Mouse (Mus musculus) liver, embryonic 16.5 days (tissue): ENCODE results near the gene Whrn. TPM values are rescaled to one million over a fixed set of nuclear protein-coding genes. Genes with fewer than 3 reads are reported as not detected.

Source experiments
- ATAC-seq: fragments of 200-750 bp; cut with Nextera tagmentation; 2 replicates; pipeline ENCODE4 v1.8.0; 2017; ENCODE audit warnings: low read depth, mild to moderate bottlenecking, moderate number of reproducible peaks, moderate library complexity
- H3K27ac ChIP-seq: fragments of 300-500 bp; sonication (generic); 2 replicates; pipeline ENCODE4 v1.5.1; 2014; ENCODE audit warnings: mild to moderate bottlenecking, low read length
- H3K27me3 ChIP-seq: fragments of 300-500 bp; sonication (generic); 2 replicates; pipeline ENCODE4 v1.6.1; 2014; ENCODE audit warnings: low read depth, low read length, mixed read lengths; ENCODE audit not compliant: control insufficient read depth, insufficient read depth
- H3K36me3 ChIP-seq: fragments of 300-500 bp; sonication (generic); 2 replicates; pipeline ENCODE4 v1.6.1; 2014; ENCODE audit warnings: mild to moderate bottlenecking; ENCODE audit not compliant: control insufficient read depth, insufficient read depth
- H3K4me1 ChIP-seq: fragments of 300-500 bp; sonication (generic); 2 replicates; pipeline ENCODE4 v1.6.1; 2014; ENCODE audit warnings: low read depth, low read length, mixed read lengths; ENCODE audit not compliant: control insufficient read depth
- H3K4me2 ChIP-seq: fragments of 300-500 bp; sonication (generic); 2 replicates; pipeline ENCODE4 v1.6.1; 2014; ENCODE audit warnings: low read depth, low read length, mixed read lengths
- H3K4me3 ChIP-seq: fragments of 300-500 bp; sonication (generic); 2 replicates; pipeline ENCODE4 v1.5.1; 2014; ENCODE audit warnings: low read depth, mild to moderate bottlenecking, low read length
- H3K9ac ChIP-seq: fragments of 300-500 bp; sonication (generic); 2 replicates; pipeline ENCODE4 v1.6.1; 2014; ENCODE audit warnings: low read depth, low read length
- H3K9me3 ChIP-seq: fragments of 300-500 bp; sonication (generic); replicated peaks from 2 replicates; pipeline ENCODE4 v1.6.1; 2016; ENCODE audit warnings: low read length; ENCODE audit not compliant: control insufficient read depth
- WGBS: fragments of 180-500 bp; shearing (Covaris S2); extraction: QIAGEN DNeasy Blood & Tissue Kit; methylation state at CpG from one replicate; pipeline ENCODE4 v1.1.7; 2014; ENCODE audit not compliant: insufficient replicate concordance; 5-methylcytosine and 5-hydroxymethylcytosine counted together
- polyA plus RNA-seq: library from polyadenylated mRNA; unstranded; fragments of >200 nt; fragmentation: Nextera tagmentation; extraction: Ambion mirVana; gene quantifications from 2 replicates; pipeline ENCODE4 v1.2.1, GENCODE M21; 2015

Gene Whrn
- polyA plus RNA-seq, 1 experiment from 2014 or later = 0.19 TPM

GRCm38 (mm10) chr4:63525514-63525913 is 29.7 kb upstream of the Whrn start:
- Histone ChIP-seq H3K27ac (no peak overlapping the region), H3K9ac (no peak overlapping the region), H3K4me2 (no peak overlapping the region), H3K4me1 (no peaks in the 10 kb centered on the region), H3K9me3 (no peaks in the 10 kb centered on the region), H3K27me3 (no peaks in the 10 kb centered on the region), H3K4me3 (no peak overlapping the region), H3K36me3 (no peaks in the 10 kb centered on the region)
- no peak for ATAC-seq
- WGBS = 69% methylated on average over 8 of the region's 8 CpGs

GRCm38 (mm10) chr4:63521813-63522419 is 26.1 kb upstream of the Whrn start:
- WGBS = 50% methylated on average over 2 of the region's 2 CpGs

GRCm38 (mm10) chr4:63515021-63515420 is 19.2 kb upstream of the Whrn start:
- 23% methylated on average over 5 of the region's 5 CpGs for WGBS
- no peak overlapping the region for H3K4me3 ChIP-seq
- no peaks in the 10 kb centered on the region for H3K27me3 ChIP-seq
- no peaks in the 10 kb centered on the region for H3K36me3 ChIP-seq
- H3K4me1 ChIP-seq = no peaks in the 10 kb centered on the region
- H3K9ac ChIP-seq = no peak overlapping the region
- H3K9me3 ChIP-seq = no peaks in the 10 kb centered on the region
- H3K4me2 ChIP-seq = no peak overlapping the region
- ATAC-seq = no peak
- no peak overlapping the region for H3K27ac ChIP-seq

More at GRCm38 (mm10) chr4:63521813-63522419, 26.1 kb upstream of the Whrn start:
- no peaks in the 10 kb centered on the region for H3K9me3 ChIP-seq
- no peaks in the 10 kb centered on the region for H3K27me3 ChIP-seq
- H3K9ac ChIP-seq = no peak overlapping the region
- H3K4me3 ChIP-seq = no peak overlapping the region
- H3K27ac ChIP-seq = no peak overlapping the region
- H3K4me1 ChIP-seq = no peaks in the 10 kb centered on the region
- H3K36me3 ChIP-seq = no peaks in the 10 kb centered on the region
- no peak overlapping the region for H3K4me2 ChIP-seq
- ATAC-seq = no peak

- no peak overlapping the region for H3K4me3 ChIP-seq
- no peak overlapping the region for H3K4me2 ChIP-seq
- no peak overlapping the region for H3K9ac ChIP-seq
- H3K4me1 ChIP-seq = no peaks in the 10 kb centered on the region
- H3K27ac ChIP-seq = no peak overlapping the region
- ATAC-seq = no peak
- H3K27me3 ChIP-seq = no peaks in the 10 kb centered on the region
- H3K9me3 ChIP-seq = no peaks in the 10 kb centered on the region
- WGBS = 42% methylated on average over 4 of the region's 4 CpGs
- H3K36me3 ChIP-seq = no peaks in the 10 kb centered on the region
These were observed 18.7 kb upstream of the Whrn start for GRCm38 (mm10) chr4:63514454-63514984.

- Histone ChIP-seq H3K4me2 (no peak overlapping the region), H3K9ac (no peak overlapping the region), H3K27me3 (no peaks in the 10 kb centered on the region), H3K9me3 (no peaks in the 10 kb centered on the region), H3K27ac (no peak overlapping the region), H3K4me3 (no peak overlapping the region), H3K4me1 (no peaks in the 10 kb centered on the region), H3K36me3 (no peaks in the 10 kb centered on the region)
- 51% methylated on average over 2 of the region's 2 CpGs for WGBS
- ATAC-seq = no peak
These were observed 17.1 kb upstream of the Whrn start for GRCm38 (mm10) chr4:63512921-63513320.

GRCm38 (mm10) chr4:63508232-63508631 is 12.4 kb upstream of the Whrn start:
- H3K27me3 ChIP-seq = no peaks in the 10 kb centered on the region
- H3K4me2 ChIP-seq = no peak overlapping the region
- H3K9ac ChIP-seq = no peak overlapping the region
- H3K9me3 ChIP-seq = no peaks in the 10 kb centered on the region
- H3K36me3 ChIP-seq = no peaks in the 10 kb centered on the region
- no peak for ATAC-seq
- H3K4me1 ChIP-seq = no peaks in the 10 kb centered on the region
- WGBS = 18% methylated on average over 4 of the region's 4 CpGs
- no peak overlapping the region for H3K4me3 ChIP-seq
- no peak overlapping the region for H3K27ac ChIP-seq

GRCm38 (mm10) chr4:63507478-63507877 is 11.7 kb upstream of the Whrn start:
- 56% methylated on average over 5 of the region's 5 CpGs for WGBS
- no peak for ATAC-seq
- no peak overlapping the region for H3K4me2 ChIP-seq
- no peak overlapping the region for H3K9ac ChIP-seq
- no peaks in the 10 kb centered on the region for H3K27me3 ChIP-seq
- H3K27ac ChIP-seq = no peak overlapping the region
- no peaks in the 10 kb centered on the region for H3K9me3 ChIP-seq
- H3K36me3 ChIP-seq = no peaks in the 10 kb centered on the region
- no peak overlapping the region for H3K4me3 ChIP-seq
- H3K4me1 ChIP-seq = no peaks in the 10 kb centered on the region

GRCm38 (mm10) chr4:63503949-63504348 is 8.2 kb upstream of the Whrn start:
- no peak overlapping the region for H3K4me3 ChIP-seq

GRCm38 (mm10) chr4:63501050-63501449 is 5.3 kb upstream of the Whrn start:
- ATAC-seq = no peak
- 44% methylated on average over 5 of the region's 5 CpGs for WGBS
- Histone ChIP-seq H3K9me3 (no peaks in the 10 kb centered on the region), H3K9ac (no peak overlapping the region), H3K36me3 (no peaks in the 10 kb centered on the region), H3K4me3 (no peak overlapping the region), H3K27ac (no peak overlapping the region), H3K4me2 (no peak overlapping the region), H3K4me1 (no peaks in the 10 kb centered on the region), H3K27me3 (peaks cover 13% of the 10 kb centered on the region)

More at GRCm38 (mm10) chr4:63503949-63504348, 8.2 kb upstream of the Whrn start:
- WGBS = 38% methylated on average over 5 of the region's 5 CpGs
- no peak for ATAC-seq
- Histone ChIP-seq H3K36me3 (no peaks in the 10 kb centered on the region), H3K27me3 (peaks cover 7% of the 10 kb centered on the region), H3K9ac (no peak overlapping the region), H3K9me3 (no peaks in the 10 kb centered on the region), H3K4me2 (no peak overlapping the region), H3K27ac (no peak overlapping the region), H3K4me1 (no peaks in the 10 kb centered on the region)
